Mouse (Mus musculus) retina, postnatal 1 day (tissue): ENCODE data around the gene Crlf3.
"Not testable (repeated sequence)": the region's sequence is repeated elsewhere in the genome, so short reads cannot be mapped to it uniquely, and the experiment has no call there.

ENCODE experiments used
- DNase-seq: peaks from one replicate; pipeline ENCODE4 v3.0.0-alpha.2; 2012

Gene Crlf3

GRCm38 (mm10) chr11:80062159-80062558 lies 18.6 kb downstream of the Crlf3 start:
- DNase-seq, result no peak

DNA sequence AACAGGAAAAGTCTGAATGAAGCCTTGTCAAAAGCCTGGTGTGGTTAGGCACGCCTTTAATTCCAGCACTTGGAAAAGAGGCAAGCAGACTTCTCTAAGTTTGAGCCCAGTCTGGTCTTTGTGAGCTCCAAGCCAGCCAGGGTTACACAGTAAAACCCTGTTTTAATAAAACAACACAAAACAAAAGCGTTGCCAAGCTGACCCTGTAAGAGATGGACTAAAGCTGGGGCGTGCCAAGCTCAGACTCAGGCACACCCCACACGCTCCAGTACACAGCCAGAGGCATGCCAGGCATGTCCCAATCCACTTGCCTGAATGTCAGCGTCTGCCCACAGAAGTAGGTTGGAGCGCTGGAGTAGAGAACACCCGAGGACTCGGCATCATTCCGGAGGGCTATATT lies 24.6 kb downstream of the Crlf3 start:
- DNase-seq, result no peak

DNA sequence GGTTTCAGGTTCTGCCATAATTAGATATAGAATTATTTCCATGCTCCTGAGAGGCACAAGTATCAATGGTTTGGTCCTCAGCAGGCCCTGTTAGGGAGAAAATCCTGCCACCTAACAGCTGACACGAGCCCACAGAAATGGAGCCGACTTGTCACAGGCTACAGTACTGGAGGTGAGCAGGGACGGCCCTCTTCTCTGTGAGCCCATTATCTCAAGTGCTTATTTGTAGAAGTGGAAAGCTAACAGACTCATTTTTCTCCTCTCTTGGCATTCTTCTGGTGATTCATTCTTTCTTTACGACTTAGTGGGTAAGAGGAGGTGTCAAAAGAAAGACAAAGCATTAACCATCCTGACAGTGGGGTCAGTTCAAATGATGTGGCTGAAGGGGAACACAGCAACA lies 26.1 kb downstream of the Crlf3 start:
- no peak for DNase-seq

DNA sequence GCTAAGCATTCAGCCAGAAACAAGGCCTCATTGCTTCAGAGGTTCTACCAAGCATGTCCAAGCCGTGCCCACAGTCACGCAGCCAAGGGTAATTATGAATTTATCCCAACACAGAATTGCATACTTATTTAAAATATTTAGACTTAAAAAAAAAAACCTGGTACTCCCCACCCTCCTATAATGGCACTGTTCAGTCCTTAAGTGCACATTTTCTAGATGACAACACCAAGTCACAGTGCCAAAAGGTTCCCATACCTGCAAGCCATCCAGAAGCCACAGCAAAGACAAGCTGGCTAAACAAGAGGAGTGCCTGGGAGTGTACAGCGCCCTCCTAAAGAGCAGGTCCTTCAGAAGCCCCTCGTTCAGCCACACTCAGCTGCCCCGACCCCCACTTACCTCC lies 27.6 kb downstream of the Crlf3 start:
- no peak for DNase-seq

DNA sequence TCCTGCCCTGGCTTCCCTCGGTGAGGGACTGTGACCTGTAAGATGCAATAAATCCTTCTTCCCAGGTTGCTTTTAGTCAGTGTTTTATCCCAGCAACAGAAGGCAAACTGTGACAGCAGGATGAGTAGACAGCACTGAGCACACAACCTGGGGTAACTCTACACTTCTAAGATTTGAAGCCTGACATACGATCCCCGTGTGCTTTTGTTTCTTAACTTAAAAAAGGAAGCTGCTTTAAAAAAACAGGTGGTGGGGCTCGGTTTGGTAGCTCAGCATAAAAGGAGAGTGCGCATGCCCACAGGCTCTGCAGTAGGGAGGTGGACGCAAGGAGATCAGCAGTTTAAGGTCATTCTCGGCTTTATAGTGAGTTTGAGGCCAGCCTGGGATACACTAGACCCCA lies 28.3 kb downstream of the Crlf3 start:
- no peak for DNase-seq

DNA sequence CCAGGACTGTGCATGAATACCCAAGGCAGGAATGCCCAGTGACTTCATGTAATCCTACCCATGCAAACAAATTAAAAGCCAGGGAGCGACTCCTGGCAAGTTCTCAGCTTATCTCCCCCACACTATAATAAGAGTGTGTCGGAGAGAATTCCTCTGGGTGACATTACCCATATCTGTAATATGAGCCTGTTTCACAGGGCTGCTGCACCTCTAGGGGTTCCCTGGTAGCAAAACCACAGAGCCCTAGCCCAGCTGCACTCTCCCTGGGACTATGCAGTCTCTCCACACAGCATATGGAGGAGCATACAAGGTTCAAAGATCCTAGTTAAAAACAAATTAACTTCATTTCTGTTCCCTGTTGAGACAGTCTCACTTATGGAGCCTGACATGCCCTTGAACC lies 30.7 kb downstream of the Crlf3 start:
- no peak for DNase-seq

- no peak for DNase-seq
Observed at GRCm38 (mm10) chr11:80046856-80047255, 33.9 kb downstream of the Crlf3 start.

DNA sequence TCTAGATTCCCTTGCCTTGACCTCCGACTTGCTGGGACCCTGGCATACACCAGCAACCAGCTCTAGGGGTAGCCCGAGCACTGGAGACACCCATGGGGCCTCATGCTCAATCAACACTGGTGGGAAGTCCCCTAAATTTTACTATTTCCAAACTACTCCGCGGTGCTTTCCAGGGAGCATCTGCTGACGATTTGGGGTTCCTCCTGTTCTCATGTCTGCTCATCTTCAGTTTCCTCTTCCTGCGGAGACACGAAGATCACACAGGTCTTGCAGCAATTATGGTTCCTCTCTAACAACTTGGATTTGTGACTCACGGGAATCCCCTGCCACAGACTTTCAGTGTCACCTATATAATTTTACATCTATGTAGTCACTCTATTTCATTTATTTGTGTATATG lies 37.4 kb downstream of the Crlf3 start:
- no peak for DNase-seq

GRCm38 (mm10) chr11:80042615-80043418 lies 38.0 kb downstream of the Crlf3 start:
- DNase-seq, result peak; percentile 53

DNA sequence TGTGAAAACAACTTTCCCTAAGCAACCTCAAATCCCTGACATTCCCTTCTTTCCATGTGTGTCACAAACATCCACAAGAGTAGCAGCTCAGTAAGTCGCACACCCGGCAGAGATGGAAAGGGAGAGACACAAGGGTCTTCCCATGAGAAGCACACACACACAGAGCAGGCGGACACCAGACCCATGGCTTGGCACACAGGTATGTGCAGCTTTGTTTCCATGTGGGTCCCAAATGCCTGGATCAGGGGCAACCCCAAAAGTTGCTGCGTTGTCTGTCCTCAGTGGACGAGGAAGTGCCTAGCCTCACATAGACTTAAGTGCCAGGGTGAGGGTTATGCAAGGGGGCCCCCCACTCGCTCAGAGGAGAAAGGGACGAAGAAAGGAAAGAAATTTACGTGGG lies 43.3 kb downstream of the Crlf3 start:
- DNase-seq, result no peak

GRCm38 (mm10) chr11:80021306-80021705 lies 59.5 kb downstream of the Crlf3 start:
- DNase-seq, result no peak

- DNase-seq, result no peak
Observed at GRCm38 (mm10) chr11:80019792-80020191, 61.0 kb downstream of the Crlf3 start.

- DNase-seq, result not testable (repeated sequence)
Observed at GRCm38 (mm10) chr11:80016533-80016932, 64.3 kb downstream of the Crlf3 start.
